Mouse (Mus musculus) embryo, embryonic 11.5 days (tissue): ENCODE results near the gene Pde1a.

Experiments
- DNase-seq: peaks from one replicate; pipeline ENCODE4 v3.0.0-alpha.2; 2012; ENCODE audit warnings: low read depth, low spot score

Pde1a gene

DNA sequence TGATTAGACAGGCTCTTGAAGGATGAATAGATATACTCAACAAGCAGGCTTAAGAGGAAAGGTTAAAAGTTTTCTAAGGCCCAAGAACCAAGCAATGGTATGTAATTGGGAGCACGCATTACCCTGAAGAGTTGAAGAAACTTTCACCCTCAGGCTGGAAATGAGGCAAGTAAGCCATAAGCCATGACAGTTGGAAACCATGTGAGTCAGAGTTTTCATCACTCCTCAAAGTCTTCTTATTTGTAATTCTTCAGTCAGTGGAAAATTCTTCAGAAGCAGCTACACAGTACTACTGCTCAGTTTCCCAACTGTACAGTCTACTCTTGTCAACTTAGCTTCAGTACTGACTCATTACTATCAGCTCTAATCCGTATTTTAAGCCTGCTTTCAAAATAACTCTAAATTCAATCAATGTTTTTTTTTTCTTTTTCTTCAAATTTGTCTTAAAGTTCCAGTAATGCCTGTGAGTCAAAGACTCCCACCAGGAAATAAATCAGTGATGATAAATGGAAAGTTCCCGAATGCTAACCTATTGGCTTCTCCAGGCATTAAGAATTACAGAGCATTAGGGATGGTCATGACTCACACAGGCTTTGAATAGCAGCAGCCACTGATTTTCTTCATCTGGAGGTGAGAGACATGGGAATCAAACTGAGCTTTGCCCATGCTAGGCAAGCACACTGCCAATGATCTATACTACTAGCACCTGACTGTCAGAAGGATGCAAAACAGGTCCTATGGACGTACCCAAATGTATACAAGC is 82.3 kb downstream of the Pde1a start:
- no peak for DNase-seq

DNA sequence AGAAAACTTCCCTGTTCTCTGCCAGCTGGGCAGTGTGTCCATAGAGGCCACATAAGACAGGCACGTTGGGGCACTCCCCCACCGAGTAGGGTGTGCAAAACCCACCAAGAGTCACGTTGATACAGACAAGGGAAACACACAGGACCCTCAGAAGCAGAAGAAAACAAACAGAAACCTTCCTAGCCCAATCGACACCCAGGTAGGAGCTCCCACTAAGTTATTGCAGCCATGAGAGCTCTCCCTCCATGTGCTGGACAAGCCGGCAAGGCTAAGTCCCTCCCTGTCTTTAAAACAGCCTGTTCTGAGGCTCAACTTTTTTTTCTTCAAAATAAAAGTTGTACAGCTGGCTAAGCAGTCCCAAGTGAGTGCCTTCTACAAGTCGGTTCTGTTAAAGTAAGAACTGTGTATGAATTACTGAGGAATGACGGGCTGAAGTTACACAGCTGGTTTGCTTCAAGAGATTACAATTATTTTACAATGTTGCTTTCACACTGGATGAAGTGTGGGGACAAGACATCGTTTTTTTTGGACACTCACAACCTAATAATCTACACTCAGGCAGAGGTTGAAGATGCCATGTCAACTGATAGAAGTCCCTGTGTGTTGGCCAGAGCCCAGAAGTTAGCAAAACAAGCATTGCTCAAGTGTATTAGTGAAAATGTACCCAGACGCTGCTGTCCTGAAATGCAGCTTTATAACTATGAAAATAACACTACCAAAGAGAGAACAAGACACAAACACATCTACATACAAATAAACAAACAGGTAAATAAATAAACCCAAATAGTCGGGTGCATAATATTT is 90.4 kb downstream of the Pde1a start:
- no peak for DNase-seq

GRCm38 (mm10) chr2:80037971-80038370 is 91.3 kb downstream of the Pde1a start:
- DNase-seq = no peak

DNA sequence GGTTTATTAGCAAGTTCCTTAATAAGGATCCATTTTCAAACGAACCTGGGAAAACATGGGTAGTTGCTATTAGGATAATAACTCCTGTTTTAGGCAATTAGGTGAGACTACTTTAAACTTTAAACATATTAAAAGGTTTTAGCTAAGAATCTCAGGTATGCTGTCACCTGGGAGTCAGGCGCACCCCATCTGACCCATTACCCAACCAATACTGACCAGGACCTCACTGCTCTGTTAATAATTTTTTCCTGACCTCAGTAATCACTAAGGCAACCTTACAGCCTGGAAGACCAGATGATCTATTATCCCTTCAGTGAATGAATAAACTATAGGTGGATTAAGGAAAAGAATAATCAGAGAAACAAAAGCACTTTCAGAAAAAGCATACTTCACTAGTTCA is 100.2 kb downstream of the Pde1a start:
- DNase-seq = no peak

DNA sequence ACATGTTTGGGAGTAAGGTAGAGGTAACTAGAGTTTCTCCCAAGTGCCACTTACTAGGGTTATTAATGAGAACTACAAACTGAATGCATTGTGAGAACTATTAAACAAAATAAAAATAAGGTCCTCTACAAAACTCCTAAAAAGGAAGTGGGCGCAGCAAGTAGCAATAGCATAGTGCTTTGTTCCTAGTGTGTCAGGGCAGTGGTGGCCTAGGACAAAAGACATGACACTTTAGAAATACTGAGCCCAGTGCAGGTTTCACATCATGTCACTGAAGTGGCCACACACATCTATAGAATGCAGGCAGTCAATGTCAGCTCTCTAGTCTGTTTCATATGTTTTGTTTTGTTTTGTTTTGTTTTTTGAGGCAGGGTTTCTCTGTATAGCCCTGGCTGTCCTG is 103.2 kb downstream of the Pde1a start:
- no peak for DNase-seq

DNA sequence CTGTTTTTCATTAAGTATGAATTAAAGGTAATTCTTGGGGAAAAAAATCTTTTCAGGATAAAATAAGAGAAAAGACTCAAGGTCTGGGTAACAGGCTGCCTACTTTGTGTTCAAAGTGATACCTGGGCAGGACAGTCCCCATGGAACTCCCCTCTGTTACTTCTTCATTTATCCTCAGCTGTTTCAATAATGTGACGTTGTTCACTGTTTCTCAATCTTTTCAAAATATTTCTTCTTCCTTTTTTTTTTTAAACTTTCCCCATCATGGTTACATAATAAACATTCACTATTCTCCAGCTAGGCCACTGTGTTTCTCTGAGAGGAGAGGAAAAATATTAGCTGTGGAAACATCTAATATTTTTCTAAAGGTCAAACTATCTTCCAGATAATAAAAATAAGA is 103.7 kb downstream of the Pde1a start:
- DNase-seq = no peak

DNA sequence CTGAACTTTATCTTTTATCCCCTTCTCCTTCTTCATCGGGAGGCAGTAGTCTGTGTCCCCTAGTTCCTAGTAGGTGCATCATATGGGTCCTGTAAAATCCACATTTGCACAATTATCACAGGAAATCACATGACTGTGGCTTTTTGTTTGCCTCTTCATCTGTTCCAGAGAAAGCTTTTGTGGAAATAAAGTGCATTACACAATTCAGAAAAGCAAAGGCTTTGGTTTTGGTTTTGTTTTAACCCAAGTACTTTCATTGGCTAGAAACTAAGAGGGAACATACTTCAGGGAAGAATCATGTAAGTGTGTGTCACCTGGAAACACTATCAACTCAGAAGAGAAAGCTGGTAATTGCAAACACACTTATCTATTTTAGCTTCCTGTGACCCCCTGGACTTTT is 104.2 kb downstream of the Pde1a start:
- no peak for DNase-seq

DNA sequence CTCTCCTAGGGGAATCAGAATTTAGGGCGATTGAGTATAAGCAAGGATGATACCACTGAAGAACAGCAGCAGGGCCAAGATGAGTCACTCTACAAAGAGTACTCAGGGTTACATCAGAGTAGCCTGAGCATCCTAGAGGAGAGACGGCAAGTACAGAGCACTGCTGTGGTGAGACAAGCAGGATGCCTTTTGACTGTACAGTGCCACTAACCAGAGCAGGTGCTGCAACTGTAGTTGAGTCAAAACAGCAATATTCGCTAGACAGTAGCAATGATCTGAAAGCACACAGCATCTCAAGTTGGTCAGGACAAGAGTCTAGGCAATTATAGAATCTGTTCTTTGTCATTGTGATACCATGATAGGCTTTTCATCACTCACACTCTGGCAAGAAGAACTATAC is 115.1 kb downstream of the Pde1a start:
- no peak for DNase-seq

GRCm38 (mm10) chr2:80013060-80013459 is 116.2 kb downstream of the Pde1a start:
- no peak for DNase-seq

GRCm38 (mm10) chr2:79999168-79999567 is 130.1 kb downstream of the Pde1a start:
- DNase-seq = no peak

DNA sequence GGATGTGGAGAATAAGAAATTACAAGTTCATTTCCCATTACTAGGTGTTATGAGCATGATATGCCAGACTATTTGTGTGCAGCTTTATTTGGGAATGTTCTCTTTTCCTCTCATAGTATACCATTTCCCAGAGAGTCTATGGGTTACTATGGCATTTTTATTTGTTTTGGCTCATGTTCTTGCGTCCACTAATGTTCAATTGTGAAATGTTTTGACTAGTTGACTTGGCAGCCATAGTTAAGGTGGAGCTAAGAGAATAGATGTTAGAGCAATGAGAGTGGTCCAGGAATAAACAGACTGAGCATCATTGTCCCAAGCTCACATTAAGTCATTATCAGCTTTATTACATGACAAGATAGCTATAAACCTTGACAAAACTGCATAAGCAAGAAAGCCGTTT is 130.8 kb downstream of the Pde1a start:
- DNase-seq = no peak

DNA sequence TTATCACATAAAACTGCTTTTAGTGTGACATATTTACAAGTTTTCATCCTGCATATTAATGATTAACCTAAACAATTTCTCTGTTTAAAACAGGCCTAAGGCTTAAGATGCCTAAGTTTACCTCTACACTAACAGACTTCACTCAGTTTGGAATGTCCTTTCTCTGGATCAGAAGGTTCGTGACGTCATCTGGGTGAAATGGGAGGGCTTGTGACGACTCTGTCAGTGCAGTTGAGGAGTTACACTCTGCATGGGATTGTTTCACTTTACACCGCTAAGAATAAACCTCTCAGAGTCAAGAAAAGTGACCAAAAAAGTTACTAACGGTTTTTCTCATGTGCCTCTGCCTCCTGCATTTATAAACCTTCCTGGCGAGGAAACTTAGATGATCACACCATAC is 137.6 kb downstream of the Pde1a start:
- DNase-seq = no peak

DNA sequence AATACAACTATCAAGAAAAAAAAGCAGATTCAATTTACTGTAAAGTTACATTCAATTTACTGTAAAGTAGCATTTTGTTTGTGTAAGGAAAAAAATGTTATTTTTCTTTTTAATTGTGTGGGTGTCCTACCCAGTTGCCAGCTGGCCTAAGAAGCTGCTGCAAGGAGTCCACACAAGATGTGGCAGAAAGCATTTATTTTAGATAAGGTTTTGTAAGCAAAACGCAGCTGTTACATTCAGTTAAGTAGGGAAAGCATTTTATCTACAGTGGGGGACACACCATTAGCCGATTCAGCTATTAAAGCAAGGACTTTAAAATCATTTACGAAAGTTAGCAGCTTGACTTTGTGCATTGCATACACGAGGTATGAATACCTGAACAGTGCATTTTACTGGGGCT is 145.5 kb downstream of the Pde1a start:
- no peak for DNase-seq

- DNase-seq = no peak
These were observed 146.0 kb downstream of the Pde1a start for GRCm38 (mm10) chr2:79983222-79983632.

DNA sequence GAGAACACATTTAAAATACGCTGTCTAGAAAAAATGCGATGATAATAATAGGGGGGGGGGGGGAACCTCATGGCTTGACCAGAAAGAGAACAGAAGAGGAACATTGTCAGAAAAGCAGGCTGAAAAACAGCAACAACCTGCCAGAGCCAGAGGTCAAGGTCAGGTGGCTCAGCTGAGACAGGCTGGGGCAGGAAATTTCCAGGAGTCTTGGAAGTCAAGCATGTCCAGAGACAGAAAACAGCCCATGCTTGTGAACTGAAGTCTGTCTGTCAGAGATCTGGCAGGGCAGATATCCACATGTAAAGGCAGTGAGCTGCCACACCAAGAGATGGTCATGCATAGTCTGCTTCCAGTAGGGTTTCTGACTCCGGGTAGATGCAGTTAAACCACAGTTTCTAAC is 147.5 kb downstream of the Pde1a start:
- DNase-seq = no peak

GRCm38 (mm10) chr2:79978992-79979391 is 150.3 kb downstream of the Pde1a start:
- no peak for DNase-seq

- no peak for DNase-seq
These were observed 152.0 kb downstream of the Pde1a start for GRCm38 (mm10) chr2:79977259-79977658.

DNA sequence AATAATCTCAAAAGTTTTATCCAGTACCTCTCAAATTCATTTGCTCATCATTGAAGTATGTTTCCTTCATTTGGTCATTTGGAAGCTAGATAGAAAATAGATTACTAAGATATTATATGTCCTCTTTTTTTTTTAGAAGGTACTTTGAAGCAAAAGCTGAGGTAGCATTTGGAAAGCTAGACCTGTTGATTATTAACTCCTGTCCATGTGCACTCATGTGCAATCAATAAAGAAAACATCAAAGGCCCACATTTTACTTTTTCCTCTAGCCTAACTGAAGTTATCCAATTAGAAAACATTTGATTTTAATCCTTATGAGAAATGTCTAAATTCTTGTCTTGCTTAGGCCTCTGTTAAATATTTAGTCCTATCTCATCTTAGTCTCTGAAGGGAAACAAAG is 153.3 kb downstream of the Pde1a start:
- no peak for DNase-seq

DNA sequence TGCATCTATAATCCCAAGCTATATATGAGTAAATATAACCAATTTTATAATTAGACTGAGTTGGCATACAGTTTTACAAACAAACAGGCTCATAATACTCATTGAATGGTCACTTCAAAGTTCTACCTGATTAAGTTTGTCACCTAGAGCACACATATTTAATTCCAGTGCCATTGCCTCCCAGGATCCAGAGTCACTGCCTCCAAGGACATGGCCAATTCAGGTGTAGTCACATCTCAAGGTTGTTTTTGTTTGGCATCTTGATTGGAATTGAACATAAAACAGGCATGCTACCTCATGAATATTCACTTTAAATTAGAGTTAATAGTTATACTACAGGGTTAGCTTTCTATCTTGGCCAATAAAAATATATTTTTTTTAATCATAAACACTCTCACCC is 157.0 kb downstream of the Pde1a start:
- no peak for DNase-seq

DNA sequence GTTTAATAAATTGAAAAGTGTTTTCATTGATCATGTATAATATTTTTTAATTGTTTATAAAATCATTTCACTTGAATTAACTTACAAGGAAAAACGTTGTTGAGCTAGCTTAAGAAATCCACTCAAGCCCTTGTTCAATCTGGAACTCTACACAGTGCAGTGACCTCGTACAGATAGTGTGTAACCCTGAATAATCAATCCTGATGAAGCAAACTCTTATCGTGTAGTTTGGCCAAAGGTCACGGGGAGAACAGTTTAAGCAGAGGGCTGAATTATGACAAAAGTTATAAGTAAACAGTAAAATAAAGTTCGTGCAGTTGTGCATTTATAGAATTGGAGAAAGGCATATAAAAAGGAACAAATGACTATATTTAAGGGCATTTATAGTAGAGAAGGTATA is 159.7 kb downstream of the Pde1a start:
- no peak for DNase-seq

GRCm38 (mm10) chr2:79966681-79967506 is 162.4 kb downstream of the Pde1a start:
- no peak for DNase-seq

GRCm38 (mm10) chr2:79966086-79966485 is 163.2 kb downstream of the Pde1a start:
- DNase-seq = no peak
